Mouse (Mus musculus) embryonic fibroblast, embryonic 13.5 days (primary cell): ENCODE measurements around the gene Apbb1ip.

Experiments used
- CTCF ChIP-seq: IDR thresholded peaks from 2 replicates; pipeline ENCODE4 v1.5.1; 2011; ENCODE audit warnings: mild to moderate bottlenecking, control low read depth, low read length, moderate library complexity, borderline replicate concordance; ENCODE audit not compliant: insufficient read depth
- POLR2A ChIP-seq: IDR thresholded peaks from 2 replicates; pipeline ENCODE4 v1.6.1; 2011; ENCODE audit warnings: low read depth, mild to moderate bottlenecking, control low read depth, low read length, moderate library complexity

GRCm38 (mm10) chr2:22753461-22754075, 20.3 kb upstream of the Apbb1ip start:
- TF ChIP-seq CTCF (no peak), POLR2A (no peak)
